Mouse (Mus musculus): ENCODE data around the gene Zfand2b.

GRCm38 (mm10) chr1:75138448-75138847 is 30.0 kb upstream of the Zfand2b start:
- TF ChIP-seq GATA1 (IDR thresholded peaks at IDR 0.05; ENCODE audit: borderline replicate concordance, low read length) (no peak), FLI1 (IDR thresholded peaks at IDR 0.05; ENCODE audit: low read length) (no peak)

Data from megakaryocyte, embryonic 14.5 days (primary cell).